10 mouse cellular contexts compared by ENCODE assay signal in genomic region chr16:32019678-32020077, GRCm38 (mm10).
"Had no signal": no experiment of that assay in that cellular context is flagged by ENCODE, and none has a peak within 500 bp of the region (broad histone marks: within the 10 kb centered on the region; RNA-seq: fewer than 3 reads in every experiment).

No protein-coding gene starts in this region.

- ATAC-seq: midbrain, embryonic 16.5 days had no signal

- DNase-seq: lung, adult 18-20 months; lung, embryonic 14.5 days; lung, postnatal 10 days; lung, postnatal 4 days; midbrain, embryonic 14.5 days; right cerebral cortex, postnatal 14 days; thymus, adult 18-20 months; thymus, postnatal 14 days; thymus, postnatal 36 days had no signal
